Comparison of ENCODE assay signal across 8 mouse cellular contexts in the genomic region with DNA sequence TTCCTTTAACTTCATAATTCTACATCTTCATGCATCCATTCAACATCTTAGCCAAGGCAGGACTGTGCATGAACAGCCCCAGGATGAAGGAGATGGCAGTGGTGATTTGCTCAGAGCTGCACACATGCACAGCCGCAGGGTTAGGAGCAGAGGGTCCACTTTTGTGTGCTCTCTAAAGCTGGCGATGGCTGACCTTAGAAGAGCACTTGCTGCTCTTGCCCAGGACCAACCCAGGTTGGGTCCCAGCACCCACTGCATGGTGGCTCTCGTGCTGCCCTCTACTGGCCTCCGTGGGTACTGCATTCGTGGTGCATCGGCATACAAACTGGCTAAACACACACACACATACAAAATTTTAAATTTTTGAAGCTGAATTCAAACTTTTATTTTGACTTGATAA.
DNase-seq lines count a peak whose midpoint lies in the region; ATAC-seq and TF ChIP-seq lines count a peak whose summit lies in the region.

No protein-coding gene starts in this region.

- ATAC-seq in neural tube, embryonic 15.5 days (ENCODE audit: low FRiP score), result no peak
- peak; percentile 21; the same call in 1 of the 2 replicates for ATAC-seq in liver, embryonic 16.5 days (ENCODE audit: low read depth)

- no peak overlapping the region for H3K4me2 ChIP-seq in neural tube, embryonic 15.5 days
- no peak overlapping the region for H3K4me2 ChIP-seq in liver, embryonic 16.5 days (ENCODE audit: low read depth, low read length)

- H3K27ac ChIP-seq in neural tube, embryonic 15.5 days (replicated peaks), result no peak overlapping the region
- H3K27ac ChIP-seq in cerebellum, adult 2 months (ENCODE audit: insufficient read depth, low read length), result no peak overlapping the region
- no peak overlapping the region for H3K27ac ChIP-seq in liver, embryonic 16.5 days (ENCODE audit: low read length)

- peak; percentile 97 for TF ChIP-seq CTCF in cerebellum, adult 2 months (IDR thresholded peaks at IDR 0.05; ENCODE audit: borderline replicate concordance, insufficient read depth, low read depth, low read length)

- H3K4me3 ChIP-seq in neural tube, embryonic 15.5 days (replicated peaks), result no peak overlapping the region
- no peak overlapping the region for H3K4me3 ChIP-seq in cerebellum, adult 2 months (replicated peaks; ENCODE audit: insufficient read depth, low read depth, low read length)
- no peak overlapping the region for H3K4me3 ChIP-seq in liver, embryonic 16.5 days (ENCODE audit: low read depth, low read length)

- no peaks in the 10 kb centered on the region for H3K27me3 ChIP-seq in neural tube, embryonic 15.5 days (replicated peaks)
- H3K27me3 ChIP-seq in cerebellum, adult 2 months (ENCODE audit: control insufficient read depth, insufficient read depth, low read length), result no peaks in the 10 kb centered on the region
- H3K27me3 ChIP-seq in liver, embryonic 16.5 days (ENCODE audit: control insufficient read depth, insufficient read depth, low read depth, low read length), result no peaks in the 10 kb centered on the region

- no peaks in the 10 kb centered on the region for H3K4me1 ChIP-seq in neural tube, embryonic 15.5 days
- H3K4me1 ChIP-seq in cerebellum, adult 2 months (ENCODE audit: control insufficient read depth, insufficient read depth, low read length), result peaks cover 10% of the 10 kb centered on the region
- H3K4me1 ChIP-seq in liver, embryonic 16.5 days (ENCODE audit: control insufficient read depth, low read depth, low read length), result no peaks in the 10 kb centered on the region

- WGBS in neural tube, embryonic 15.5 days, result 36% methylated on average over 6 of the region's 6 CpGs
- 32% methylated on average over 6 of the region's 6 CpGs for WGBS in cerebellum, adult 2 months
- WGBS in liver, embryonic 16.5 days (ENCODE audit: insufficient replicate concordance), result 29% methylated on average over 6 of the region's 6 CpGs

- no peaks in the 10 kb centered on the region for H3K9me3 ChIP-seq in neural tube, embryonic 15.5 days (replicated peaks)
- no peaks in the 10 kb centered on the region for H3K9me3 ChIP-seq in liver, embryonic 16.5 days (replicated peaks; ENCODE audit: control insufficient read depth, low read length)

- H3K36me3 ChIP-seq in neural tube, embryonic 15.5 days, result peaks cover 94% of the 10 kb centered on the region
- peaks cover 25% of the 10 kb centered on the region for H3K36me3 ChIP-seq in liver, embryonic 16.5 days (ENCODE audit: control insufficient read depth, insufficient read depth)

- no peak for TF ChIP-seq POLR2A in cerebellum, adult 2 months (IDR thresholded peaks at IDR 0.05; ENCODE audit: borderline replicate concordance, insufficient read depth, low read length)

- no peak overlapping the region for H3K9ac ChIP-seq in neural tube, embryonic 15.5 days (replicated peaks)
- H3K9ac ChIP-seq in liver, embryonic 16.5 days (ENCODE audit: low read depth, low read length), result no peak overlapping the region

- DNase-seq in neural tube, embryonic 10.5 days (ENCODE audit: extremely low spot score, low spot score), result peak; percentile 81
- DNase-seq in cerebellum, adult 2 months, result peak; percentile 68 to 87
- peak; percentile 48 to 79 for DNase-seq in frontal cortex, adult 2 months (ENCODE audit: extremely low spot score in 1 of 2, low spot score in 1 of 2)
- peak; percentile 74 for DNase-seq in kidney, postnatal 14 days
- DNase-seq in retina, embryonic 14.5 days (ENCODE audit: low spot score), result peak; percentile 81
- DNase-seq in thymus, postnatal 25 days, result peak; percentile 74
